Mouse (Mus musculus): Measurements from ENCODE around the gene Ankmy2.

Ankmy2 gene

DNA sequence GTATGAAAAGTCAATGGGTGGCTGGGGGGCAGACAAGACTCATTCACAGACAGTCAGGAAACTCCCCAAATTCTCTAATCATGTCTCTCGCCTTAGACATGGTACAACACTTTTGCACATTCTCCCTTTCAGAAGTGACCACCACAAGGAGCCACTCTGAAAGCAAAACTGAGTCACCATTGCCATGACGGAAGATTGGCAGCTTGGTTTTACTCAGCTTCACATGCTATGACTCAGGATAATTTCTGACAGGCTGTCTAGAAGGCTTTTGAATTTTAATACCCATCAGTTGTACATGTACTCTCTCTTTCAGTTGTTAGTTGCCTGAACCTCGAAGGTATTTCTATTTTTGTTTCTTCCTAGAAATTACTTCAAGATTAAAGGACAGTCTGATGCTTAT is 84.3 kb downstream of the Ankmy2 start:
- in situ Hi-C loops (cut with MboI; ENCODE audit: low sequenced_read_pairs): no loop called here
